Mouse (Mus musculus): ENCODE measurements at regions not wholly inside any gene's neighbourhood (a gene's known extent, or its start where the extent isn't known, plus 50 kb on each side); places are given as distances from the start of the nearest gene placed in this dataset.
"Not testable (repeated sequence)": the region's sequence is repeated elsewhere in the genome, so short reads cannot be mapped to it uniquely, and the experiment has no call there.

DNA sequence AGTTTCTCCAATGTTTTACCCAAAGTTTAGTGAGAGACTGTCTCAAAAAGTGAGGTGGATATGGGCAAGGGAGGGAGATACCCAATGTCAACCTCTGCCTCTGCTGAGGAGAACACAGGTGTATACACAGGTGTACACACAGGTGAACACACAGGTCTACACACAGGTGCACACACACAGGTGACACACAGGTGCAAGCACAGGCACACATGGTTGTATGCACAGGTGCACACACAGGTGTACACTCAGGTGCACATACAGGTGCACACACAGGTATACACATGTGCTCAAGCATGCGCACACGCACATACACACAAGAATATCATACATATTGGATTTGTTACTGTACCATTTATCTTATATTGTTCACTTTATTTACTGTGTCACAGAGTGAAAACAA, 151.1 kb upstream of the Rapgef5 start:
- intact Hi-C loops (cut with DNase I) = no loop called here
- DNase-seq (ENCODE audit: low spot score in 2 of 2) = no peak

DNA sequence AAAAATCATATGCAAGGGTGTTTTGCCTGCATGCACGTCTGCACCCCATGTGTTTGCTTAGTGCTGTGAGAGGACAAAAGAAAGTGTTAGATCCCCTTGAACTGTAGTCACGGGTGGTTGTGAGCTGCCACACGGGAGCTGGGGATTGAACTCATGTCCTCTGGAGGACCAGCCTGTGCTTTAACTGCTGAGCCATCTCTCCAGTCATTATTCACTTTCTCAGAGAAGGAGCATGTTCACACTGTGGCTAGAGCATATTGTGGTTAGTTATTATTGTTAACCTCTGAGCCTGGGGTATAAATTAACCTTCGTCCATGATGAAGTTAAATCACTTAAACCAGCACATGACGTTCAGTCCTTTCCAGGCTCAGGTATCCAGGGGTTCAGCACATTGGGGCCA, 150.4 kb upstream of the Rapgef5 start:
- intact Hi-C loops (cut with DNase I) = no loop called here
- no peak for DNase-seq (ENCODE audit: low spot score in 2 of 2)

DNA sequence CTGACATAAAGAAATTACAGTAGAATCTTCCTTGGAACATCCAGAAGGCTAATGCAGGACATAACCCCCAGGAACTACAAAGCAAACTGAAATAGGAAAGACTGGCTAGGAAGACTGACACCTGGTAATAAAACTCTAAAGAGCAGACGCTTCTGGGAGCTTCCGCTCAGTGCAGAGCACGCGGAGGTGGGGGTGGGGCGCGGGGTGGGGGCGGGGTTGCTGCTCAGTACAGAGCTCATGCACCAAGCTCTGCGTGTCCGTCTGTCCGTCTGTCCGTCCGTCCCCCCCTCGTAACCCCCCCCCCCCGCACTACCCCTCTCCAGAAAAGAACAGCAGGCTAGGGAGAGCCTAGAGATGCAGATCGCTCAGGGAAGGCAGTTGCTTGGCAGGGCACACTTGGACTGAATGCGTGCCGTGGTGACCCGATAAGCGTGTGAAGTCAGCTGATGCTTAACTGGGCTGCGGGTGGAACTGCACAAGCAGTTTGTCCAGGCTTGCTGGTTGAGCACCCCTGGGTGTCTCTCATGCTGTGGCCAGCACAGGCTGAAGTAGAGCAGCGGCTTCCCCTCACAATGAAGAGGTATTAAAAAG, 137.9 kb upstream of the Rapgef5 start:
- intact Hi-C loops (cut with DNase I) = no loop called here
- no peak for DNase-seq (ENCODE audit: low spot score in 2 of 2)

DNA sequence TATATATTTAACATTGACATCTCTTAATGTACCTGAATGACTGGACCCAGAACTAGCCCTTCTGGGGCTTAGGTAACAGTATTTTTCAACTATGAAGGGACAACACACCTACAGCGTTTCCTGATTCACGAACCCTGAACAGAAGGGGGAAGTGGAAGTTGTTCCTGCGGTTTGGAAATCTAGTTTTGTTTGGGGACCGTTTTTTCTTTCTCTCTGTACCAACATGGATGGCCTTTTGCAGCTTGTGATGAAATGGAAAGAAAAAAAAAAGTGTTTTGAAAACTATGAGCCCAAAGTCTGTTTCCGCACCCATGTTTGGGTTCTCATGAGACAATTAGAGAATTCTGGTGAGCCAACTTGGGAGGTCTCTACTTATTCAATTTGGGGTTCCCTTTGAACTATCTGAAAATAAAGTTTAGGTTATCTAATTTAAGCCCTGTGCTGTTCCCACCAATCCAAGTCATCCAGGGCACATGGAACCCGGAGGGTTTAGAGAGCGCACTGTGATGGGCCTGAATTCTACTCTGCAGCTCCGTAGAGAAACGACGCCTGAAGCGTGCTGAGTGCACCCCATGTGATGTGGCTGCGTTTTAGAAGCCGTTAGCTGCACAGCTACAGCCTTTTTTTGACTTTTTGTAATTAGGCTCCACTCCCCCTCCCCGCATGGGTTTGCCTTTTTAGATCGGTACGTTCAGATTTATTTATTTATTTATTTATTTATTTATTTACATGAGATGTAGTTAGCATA, 137.0 kb upstream of the Rapgef5 start:
- intact Hi-C loops (cut with DNase I) = no loop called here
- no peak for DNase-seq (ENCODE audit: low spot score in 2 of 2)

DNA sequence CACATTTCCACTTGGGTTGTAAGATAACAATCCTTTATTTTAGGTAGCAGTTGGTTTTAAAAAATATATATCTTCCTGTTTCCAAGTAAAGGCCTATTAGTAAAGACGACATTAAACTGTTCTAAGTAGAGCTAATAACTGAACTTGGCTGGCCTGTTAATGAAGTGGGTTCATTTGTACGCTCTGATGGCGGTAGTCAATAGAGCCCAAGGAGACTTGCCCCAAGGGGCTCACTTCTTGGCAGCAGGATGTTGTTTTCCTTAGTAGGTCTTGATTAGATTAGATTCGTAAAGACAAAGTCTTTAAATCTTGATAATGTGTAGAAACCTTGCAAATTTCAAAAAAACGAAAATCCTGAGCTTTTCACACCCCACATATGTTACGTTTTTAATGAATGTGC, 135.4 kb upstream of the Rapgef5 start:
- DNase-seq (ENCODE audit: low spot score in 2 of 2) = no peak
- intact Hi-C loops (cut with DNase I) = loop anchor here (10.0 kb wide), 1 partner anchor 1474 kb away; no protein-coding TSS in a partner anchor

DNA sequence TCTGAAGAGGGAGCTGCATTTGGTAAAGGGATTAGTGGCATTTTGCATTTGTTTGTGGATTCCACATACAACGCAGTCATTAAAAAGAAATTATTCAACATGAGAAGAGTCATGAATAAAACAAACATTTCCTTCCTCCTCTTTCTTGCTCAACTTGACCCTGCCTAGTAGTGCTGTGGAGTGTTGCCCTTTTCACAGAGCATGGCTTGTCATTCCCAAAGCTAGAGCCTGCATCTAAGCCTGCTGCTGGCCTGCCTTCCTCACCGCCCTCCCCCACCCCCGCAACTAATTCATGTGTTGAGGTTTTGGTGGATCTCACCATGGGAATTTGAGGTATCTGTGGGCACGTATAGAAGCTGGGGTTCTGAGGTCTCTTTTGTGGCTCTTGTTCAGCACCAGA, 133.6 kb upstream of the Rapgef5 start:
- not testable (repeated sequence) for DNase-seq (ENCODE audit: low spot score in 2 of 2)
- intact Hi-C loops (cut with DNase I) = loop anchor here (10.0 kb wide), 1 partner anchor 1472 kb away; no protein-coding TSS in a partner anchor

DNA sequence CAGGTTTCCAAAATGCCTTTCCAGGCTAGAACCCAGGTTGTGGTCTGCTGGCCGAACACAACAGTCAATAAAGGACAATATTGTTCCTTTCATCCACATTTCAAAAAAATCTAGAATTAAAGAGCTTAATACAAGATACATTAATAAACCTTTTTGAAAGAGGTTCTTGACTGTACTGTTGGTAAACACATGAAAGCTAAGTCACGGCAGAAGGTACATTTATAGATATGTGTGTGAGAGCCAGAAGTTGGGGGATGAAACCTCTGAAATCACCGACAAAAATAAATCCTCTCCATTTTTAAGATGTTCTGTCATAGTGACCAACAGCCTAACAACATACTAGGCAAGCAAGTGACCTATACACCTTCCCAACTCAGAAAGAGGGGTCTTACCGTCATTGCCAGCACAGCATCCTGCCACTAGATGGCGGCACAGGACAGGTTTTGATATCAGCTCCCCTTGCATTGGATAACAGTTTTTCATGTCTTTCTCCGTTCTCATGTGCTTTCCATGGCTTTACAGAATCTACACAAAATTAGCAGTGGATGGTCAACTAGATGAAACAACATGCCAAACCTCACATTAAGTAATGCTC, 131.1 kb upstream of the Rapgef5 start:
- intact Hi-C loops (cut with DNase I) = loop anchor here (1.0 to 10.0 kb wide), 3 partner anchors 384 to 1470 kb away; no protein-coding TSS in a partner anchor
- DNase-seq (ENCODE audit: low spot score in 2 of 2) = peak; percentile 56 to 63

DNA sequence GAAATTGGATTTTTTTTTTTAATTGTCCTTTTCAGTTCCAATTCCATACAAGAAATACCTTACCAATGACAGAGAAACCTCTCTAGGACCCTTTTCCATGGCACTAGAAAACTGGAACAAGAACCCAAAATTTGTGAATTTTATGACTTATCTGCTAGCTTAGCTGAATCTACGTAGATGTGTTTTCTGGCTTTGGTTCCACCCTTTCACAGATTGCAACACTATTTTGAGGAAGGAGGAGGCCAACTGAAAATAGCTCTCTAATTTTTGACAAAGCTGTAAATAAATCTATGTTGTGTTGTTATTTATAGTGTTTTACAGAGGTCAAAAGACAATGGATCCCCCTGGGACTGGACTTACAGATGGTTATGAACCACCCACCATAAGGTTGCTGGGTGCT, 130.6 kb upstream of the Rapgef5 start:
- no peak for DNase-seq (ENCODE audit: low spot score in 2 of 2)
- intact Hi-C loops (cut with DNase I) = loop anchor here (1.0 to 10.0 kb wide), 3 partner anchors 384 to 1469 kb away; no protein-coding TSS in a partner anchor

DNA sequence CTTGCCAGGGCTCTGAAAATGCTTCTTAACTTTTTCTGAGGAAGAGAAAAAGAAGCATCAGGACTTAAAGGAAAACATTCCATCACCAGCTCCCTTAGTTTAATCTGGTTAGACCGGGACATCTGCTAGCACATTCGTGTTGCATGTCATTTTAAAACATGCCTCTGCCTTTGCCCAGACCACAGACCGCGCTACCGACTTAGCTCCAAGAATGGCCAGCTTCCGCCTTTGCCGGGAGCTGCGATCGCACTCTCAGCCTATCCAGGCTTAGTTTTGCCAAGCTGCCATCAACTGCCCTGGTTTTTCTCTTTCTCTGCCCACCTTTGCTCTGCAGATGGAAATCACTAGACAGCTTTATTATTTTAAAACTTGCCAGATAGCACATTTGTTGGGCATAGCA, 129.3 kb upstream of the Rapgef5 start:
- intact Hi-C loops (cut with DNase I) = loop anchor here (5.0 to 10.0 kb wide), 2 partner anchors 465 to 1468 kb away; no protein-coding TSS in a partner anchor
- DNase-seq (ENCODE audit: low spot score in 2 of 2) = no peak

DNA sequence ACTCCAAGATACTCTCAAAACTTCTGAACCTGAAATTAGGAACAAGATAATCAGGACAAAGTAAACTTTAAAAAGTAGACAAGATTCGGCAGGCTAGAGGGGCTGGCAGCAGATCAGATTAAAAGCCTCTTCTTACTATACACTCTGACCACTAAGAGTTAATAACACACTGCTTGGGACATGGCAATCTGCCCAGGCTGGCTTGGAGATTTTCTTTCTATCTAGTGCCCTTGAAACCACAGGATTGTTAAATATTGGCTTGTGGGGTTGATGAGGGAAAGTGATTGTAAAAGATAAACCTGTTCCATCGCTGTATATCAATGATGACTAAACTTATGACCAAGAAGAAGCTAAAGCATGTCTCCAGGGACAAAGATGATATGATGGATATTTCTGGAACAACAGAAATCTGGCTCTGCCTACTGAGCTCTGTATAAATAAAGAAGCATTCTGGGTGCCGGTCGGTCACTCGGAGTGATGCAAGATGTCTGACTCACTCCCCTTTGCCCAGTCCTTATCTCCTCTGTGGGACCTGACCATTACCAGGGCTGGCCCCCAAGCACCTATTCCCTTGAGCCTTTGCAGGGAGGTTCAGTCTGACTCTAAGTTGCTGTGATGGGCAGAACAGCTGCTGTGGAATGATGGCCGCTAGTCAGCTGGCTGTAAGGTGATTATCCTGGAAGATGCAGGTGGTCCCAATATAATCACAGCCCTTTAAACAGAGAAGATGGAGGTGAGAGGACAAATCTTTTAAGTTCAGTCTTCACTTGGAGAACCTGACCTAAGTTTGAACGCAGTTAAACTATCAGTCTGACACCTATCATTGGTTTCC, 126.5 kb upstream of the Rapgef5 start:
- no peak for DNase-seq (ENCODE audit: low spot score in 2 of 2)
- intact Hi-C loops (cut with DNase I) = loop anchor here (5.0 to 10.0 kb wide), 2 partner anchors 463 to 1465 kb away; no protein-coding TSS in a partner anchor

DNA sequence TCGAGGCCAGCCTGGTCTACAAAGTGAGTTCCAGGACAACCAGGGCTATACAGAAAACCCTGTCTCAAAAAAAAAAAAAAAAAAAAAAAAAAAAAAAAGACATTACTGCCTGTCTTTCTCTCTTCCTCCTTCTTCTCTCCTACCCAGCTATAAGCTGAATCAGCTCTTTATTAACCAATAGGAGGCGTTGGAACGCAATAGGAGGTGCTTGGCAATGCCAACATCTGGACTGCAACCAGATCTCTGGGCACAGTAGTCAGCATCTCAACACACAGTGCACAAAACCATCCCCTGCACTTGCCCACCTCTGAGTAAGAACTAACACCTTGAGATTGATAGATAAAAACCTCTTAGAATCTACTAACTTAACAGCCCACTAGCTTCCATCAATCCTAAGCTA, 118.8 kb upstream of the Rapgef5 start:
- no peak for DNase-seq (ENCODE audit: low spot score in 2 of 2)
- intact Hi-C loops (cut with DNase I) = no loop called here

DNA sequence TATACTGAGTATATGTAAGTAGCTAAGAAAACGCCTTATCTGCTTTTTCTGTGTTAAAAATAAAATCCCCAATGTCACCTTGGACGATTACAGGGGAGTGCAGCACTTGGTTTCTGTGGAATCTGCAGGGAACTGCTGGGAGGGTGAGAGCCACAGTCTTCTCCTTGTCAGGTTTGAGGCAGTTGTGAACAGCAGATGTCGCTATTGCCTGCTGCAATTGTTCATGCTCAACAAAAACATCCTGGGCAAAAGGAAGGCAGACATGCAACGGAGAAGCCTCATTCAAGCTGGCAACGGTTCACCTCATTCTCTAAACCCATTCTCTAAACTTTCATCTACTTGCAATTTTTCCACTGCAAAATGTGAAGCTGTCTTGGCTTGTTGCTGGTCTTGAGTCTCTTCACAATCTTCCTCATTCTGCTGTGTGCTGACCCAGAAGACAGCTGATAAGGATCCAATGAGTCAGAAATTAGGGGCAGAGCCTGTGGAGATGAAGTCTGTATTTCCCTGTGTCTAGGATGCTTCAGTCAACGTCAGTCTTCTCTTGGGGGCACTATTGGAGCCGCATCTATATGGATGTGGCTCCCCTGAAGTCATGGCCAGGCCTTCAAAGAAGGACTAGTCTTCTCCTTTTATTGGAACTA, 112.6 kb upstream of the Rapgef5 start:
- peak; percentile 76 to 83 for DNase-seq (ENCODE audit: low spot score in 2 of 2)
- intact Hi-C loops (cut with DNase I) = loop anchor here (2.0 kb wide), 1 partner anchor 365 kb away; no protein-coding TSS in a partner anchor

DNA sequence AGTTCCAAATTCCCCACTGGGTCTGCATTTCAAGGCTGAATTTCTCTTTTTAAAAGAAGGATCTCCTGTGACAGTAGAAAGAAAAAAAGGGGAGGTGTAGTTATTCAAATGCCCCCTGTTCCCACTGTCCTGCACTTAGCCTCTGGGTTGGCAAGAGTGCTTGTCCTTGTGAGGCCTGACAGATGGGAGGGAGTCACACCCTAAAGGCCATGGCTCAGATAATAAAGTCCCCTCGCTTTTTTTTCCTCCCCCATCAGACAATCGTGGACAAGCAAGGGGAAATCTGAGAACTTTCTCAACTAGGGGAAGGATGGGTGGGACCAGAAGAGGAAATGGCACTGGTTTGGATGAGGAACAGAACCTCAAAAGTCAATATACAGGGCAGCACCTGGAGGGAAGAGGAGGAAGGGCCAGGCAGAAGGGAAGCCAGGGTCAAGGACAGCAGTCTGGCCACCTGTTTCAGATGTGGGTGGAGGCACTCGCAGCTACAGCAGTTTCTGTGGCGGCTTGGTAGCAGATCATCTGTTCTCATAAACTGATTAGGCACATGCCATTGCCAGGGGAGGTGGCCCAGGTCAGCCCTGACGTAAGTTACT, 112.0 kb upstream of the Rapgef5 start:
- intact Hi-C loops (cut with DNase I) = loop anchor here (2.0 kb wide), 1 partner anchor 365 kb away; no protein-coding TSS in a partner anchor
- no peak for DNase-seq (ENCODE audit: low spot score in 2 of 2)

DNA sequence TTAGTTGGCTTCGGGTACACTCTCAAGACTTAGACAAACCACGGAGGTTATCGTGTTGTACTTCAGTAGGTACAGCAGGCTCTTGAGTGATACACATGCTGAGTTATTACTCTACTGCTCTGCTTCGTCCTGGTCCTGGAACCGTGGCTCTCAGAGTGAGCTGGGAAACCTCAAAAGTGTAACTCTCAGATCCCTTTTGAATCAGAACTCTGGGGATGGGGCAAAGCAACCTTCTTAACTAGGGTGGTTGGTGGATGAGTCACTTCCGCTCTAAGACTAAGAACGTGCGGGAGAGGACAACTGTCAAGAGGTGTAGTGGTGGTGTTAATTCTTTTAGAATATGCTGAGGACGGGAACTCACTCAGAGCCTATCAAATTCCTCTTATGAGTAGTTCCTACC, 109.4 kb upstream of the Rapgef5 start:
- intact Hi-C loops (cut with DNase I) = no loop called here
- DNase-seq (ENCODE audit: low spot score in 2 of 2) = no peak

DNA sequence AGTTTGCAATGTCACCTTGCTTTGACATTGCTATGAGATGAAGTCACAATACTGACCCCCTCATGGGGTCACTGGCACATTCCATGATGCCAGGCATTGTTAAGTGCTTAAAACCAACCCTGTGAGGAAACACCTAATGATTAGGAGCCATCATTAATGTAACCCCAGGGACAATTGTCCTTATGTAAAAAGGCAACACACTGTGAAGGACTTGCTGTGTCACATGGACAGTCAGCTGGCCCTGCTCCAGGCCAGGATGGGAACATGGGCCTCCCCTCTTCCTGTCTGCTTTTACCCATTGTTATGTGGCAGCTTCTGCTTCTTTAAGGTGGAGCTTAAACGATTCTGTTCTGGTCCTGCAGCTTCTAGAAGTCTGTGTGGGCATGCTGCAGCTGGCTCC, 105.7 kb upstream of the Rapgef5 start:
- no peak for DNase-seq (ENCODE audit: low spot score in 2 of 2)
- intact Hi-C loops (cut with DNase I) = no loop called here

DNA sequence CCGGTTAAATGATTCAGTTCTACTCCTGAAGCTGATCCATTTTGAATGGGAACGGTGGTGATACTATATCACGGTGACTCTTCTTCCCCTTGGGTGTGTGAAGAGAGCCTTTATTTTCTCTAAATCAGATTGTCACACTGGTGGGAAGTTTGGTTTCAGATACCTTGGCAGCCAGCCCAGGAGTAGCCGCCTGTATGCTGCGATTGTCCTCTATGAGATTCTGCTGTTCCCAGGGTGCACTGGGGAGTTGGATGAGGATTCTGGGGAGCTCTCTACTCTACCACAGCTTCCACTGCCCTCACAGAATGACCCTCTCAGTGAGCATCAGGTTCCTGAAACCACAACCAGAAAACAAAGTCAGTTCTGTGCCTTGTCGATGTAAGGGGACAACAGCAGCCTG, 104.0 kb upstream of the Rapgef5 start:
- intact Hi-C loops (cut with DNase I) = no loop called here
- DNase-seq (ENCODE audit: low spot score in 2 of 2) = peak in 1 of 2 experiments; percentile 10

DNA sequence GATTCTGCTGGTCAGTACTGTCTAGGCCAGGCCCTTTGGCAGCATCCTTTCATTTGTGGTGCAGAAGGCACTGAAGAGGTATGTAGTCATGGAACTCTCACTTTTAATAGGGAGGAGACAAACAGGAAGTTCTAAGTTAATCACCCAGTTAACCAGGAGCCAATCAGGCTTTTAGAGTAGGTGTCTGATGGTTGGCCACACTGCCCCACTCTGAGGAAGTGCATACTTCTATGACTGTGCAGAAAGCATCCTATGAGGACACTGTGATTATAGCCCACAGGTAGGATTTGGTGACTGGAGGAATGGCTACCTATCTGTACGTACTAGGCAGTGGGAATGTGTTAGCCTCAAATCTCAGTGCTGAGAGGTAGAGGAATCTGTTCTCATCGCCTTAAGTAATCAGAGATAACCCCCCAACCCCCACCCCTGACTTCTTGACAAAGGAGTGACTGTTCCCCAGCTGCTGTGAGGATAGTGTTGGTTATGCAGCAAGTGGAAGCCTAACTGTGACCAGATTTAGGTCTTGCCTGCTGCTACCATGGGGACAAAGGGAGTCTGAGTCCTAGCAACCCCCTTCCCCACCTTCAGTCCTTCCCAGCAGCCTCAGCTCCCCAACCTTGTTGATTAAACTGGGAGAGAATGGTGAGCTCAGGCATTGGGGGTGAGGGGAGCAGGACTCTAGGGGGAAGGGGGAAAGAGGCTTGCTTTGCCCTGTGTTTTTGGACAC, 103.3 kb upstream of the Rapgef5 start:
- intact Hi-C loops (cut with DNase I) = no loop called here
- no peak for DNase-seq (ENCODE audit: low spot score in 2 of 2)

DNA sequence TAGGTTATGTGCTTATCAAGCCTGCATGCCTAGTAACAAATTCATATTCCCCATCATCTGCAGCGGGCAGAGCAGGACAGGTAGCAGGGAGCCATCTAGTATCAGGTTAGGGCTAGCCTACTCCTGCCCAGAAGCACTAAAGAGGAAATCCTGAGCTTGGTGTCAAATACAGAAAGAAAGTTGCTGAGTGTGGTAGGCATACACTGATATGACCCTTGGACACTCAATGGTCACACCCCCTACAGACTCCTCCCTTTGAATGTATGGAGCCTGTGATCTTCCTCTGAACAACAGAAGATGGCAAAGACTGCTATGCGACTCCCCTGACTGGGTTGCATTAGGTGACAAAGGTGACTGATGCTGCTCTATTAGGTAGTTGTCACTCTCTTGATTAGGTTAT, 102.3 kb upstream of the Rapgef5 start:
- DNase-seq (ENCODE audit: low spot score in 2 of 2) = no peak
- intact Hi-C loops (cut with DNase I) = no loop called here

Data from left cerebral cortex, postnatal 36 days (tissue).